Mouse (Mus musculus) layer of hippocampus, postnatal 14 days (tissue): ENCODE results near the gene Invs. TPM values are rescaled to one million over a fixed set of nuclear protein-coding genes. Genes with fewer than 3 reads are reported as not detected.
"Not testable (repeated sequence)": the region's sequence is repeated elsewhere in the genome, so short reads cannot be mapped to it uniquely, and the experiment has no call there.

Experiments
- DNase-seq, 2 experiments: peaks; one replicate each; pipeline ENCODE4 v3.0.0; 2021 to 2022; ENCODE audit warnings: low spot score in 2 of 2, mixed read lengths in 1 of 2
- total RNA-seq, 2 experiments: library from RNA; stranded (reverse); gene quantifications; 2 replicates each; pipeline ENCODE4 v1.2.3; 2021

The Invs gene
- total RNA-seq, 2 experiments from 2014 or later = 11.9 to 12.9 TPM

DNA sequence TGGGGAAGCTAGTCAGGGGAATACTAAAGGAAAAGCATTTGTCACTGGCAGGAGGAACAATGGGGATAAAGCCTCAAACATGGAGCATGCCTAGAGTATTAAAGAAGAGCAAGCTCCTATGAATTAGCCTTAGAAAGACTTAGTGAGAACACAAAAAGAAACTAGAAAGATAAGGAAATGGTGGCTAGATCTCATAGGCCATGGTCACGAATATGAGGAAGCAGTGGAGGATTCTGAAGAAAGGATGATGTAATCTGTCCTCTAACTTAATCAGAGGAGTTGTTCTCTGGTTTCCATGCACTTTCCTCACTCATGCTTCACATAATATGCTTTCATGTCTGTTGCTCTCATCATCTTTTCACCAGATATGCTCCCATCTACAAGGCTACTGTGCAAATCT, 42.5 kb downstream of the Invs start:
- no peak for DNase-seq

DNA sequence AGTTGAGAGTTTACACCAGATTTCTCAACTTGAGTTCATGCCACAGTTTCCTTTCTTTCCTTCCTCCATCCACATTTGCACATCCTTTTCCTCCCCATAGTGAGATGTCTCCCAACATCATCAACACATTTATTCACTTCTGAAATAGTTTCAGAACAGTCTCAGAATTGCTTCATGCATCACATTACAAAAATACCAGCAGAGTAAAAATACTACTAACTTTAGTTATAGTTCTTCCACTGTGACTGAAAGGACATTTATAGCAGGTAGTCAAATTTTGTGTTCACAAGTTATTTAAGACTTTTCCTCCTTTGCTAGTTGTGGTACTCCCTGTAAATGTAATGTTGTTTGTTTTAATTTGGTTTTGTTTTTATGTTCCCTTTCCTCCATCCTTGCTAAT, 47.6 kb downstream of the Invs start:
- no peak for DNase-seq

DNA sequence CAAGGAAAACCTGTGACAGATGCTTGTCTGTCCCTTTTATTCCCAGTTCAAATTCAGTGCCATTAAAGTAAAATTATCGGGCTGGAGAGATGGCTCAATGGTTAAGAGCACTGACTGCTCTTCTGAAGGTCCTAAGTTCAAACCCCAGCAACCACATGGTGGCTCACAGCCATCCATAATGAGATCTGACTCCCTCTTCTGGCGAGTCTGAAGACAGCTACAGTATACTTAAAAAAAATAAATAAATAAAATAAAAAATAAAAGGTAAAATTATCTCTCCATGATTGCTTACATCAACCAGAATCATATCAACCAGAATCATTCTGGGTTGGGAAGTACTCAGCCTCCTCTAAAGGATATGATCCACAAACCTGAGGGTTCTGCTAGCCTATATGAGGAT, 48.5 kb downstream of the Invs start:
- no peak for DNase-seq

DNA sequence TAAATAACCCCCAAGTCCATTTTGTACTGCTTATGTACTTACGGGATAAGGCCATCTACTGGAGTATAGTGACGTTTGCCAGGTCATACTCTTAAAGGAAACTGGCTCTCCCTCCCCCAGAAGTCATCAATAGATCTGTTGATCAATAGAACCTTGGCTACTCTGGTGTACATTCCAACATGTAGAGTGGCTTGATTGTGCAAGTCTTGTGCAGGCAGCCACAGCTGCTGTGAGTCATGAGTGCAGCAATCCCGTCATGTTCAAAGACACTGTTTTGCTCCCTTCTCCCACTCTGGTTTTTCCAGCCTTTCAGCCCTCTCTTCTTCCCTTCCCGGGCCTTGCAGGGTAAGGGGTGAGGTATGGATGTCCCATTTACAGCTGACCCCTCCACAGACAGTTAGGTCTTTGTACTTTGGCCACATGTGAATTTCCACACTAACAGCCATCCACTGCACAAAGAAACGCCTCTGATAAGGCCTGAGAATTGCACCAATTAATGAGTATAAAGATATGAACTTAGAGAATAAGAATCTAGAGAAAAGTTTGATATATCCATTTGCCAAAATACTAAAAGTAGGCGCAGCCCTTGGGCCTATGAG, 53.0 kb downstream of the Invs start:
- DNase-seq = no peak

DNA sequence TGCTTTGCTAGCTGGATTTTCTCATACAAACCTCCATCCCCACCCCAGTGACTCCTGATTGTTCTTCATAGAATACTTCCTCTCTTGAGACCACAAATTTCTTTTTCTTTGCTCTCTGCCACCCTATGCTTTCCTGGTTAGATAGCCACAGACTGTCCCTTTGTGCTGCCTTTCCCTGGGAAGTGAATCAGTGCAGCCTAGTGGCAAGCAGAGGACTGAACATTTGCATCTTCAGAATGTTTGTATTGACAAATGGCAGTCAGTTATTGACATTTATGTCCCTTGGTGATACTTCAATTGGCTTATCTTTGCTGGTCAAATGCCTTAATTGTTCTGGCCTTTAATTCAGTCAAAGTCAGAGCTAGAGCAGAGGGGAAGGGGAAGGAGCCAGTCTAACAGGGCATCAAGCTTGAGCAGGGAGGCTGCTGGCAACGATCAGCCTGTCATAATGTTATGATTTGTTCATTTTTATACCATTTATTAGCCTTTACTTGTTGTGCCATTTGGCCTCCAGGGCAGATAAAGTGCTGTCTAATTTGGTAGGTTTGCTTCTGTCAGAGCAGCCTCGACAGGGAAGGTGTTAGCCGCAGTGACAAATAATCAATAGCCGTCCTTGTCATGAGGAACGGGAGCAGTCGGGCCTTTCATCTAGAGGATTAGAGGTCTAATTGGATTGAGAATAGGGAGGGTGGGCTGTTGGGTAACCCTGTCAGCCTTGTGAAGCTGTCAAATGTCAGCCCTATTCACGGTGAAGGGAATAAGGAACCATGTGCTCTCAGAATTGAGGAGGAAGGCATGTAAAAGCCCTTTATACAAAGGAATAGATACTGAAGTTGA, 55.6 kb downstream of the Invs start:
- no peak for DNase-seq

DNA sequence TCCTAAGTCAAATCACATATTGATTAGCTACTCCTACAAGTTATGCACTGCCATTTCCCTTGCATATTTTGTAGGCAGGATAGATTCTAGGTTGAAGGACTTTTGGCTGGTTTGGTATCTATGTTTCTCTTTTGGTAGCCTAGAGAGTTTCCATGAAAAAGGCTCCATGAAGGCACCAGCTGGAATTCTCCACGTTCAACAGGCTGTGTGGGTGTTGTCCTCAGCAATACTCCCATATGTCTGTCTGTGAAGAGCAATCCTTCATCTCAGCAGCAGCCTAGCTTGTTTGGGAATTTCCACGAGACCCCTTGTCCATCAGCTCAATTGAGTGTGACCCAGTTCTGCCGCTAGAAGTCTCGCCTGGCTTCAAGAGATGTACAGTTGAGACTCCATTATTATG, 63.1 kb downstream of the Invs start:
- peak in 1 of 2 experiments; percentile 13 for DNase-seq

DNA sequence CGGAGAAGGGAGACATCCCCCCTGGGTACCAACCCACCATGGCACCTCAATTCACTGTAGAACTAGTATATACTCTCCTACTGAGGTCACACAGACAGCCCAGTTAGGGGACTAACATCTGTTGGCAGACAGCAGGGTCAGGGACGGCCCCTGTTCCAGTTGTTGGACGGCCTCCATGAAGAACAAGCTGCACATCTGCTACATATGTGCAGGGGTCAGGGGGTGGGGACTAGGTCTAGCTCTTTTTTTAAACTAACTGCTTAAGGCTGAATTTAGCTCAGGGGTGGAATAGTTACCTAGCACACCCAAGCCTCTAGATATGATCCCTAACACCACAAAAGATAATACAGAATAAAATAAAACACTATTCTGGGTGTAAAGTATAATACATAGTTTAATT, 82.8 kb downstream of the Invs start:
- DNase-seq = no peak

DNA sequence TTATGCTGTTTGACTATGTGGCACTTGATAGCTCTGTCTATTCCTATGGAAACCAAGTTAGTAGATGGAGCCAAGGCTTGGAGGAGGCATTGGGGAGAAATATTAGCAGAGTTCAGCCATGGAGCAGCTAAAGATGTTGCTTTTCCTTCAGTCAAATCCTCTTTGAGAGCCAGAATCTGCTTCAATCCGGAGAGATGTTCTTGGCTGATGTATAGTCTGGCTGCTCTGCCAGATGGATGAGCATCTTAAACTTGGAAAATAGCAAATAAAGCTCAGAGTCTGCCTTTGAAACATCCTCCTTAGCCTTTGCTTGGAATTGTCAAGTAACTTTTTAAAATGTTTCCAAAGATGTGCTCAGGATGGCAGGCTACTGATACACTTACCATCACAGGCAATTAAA, 91.5 kb downstream of the Invs start:
- peak in 1 of 2 experiments; percentile 24 for DNase-seq

DNA sequence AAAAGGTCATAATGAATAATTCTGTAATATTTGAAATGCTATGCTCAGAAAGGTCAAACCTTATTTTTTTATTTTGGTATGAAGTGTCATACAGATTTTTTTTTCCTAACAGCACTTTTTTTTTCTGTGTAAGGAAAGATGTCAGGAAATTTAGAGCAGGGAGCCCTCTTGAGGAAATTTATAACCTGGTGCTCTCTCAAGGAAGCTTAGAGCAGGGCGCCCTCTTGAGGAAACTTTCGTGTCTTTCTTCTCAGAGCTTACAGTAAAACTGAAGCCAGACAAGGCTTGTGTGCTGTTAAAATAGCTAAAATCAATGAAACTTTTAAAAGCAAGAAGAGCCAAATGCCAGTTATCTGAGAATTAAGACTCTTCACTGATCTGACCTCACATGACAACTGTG, 101.4 kb downstream of the Invs start:
- DNase-seq = peak; percentile 68 to 89

DNA sequence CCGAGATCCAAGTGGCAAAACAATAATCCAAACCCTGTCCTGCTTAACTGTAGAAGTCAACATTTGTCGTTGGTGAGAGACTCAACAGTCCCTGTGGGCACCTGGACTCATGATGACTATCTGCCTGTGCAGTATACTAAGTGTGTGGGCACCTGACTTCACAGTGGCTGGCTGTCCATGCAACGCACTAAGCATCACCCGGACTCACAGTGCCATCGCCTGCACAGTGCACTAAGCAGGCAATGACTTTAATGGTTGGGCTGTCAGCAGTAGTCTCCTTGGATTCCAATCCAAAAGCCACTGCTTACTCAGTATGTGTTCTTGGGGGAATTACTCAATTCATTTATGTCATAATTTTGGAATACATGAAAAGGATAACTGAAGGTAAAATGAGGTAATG, 102.9 kb downstream of the Invs start:
- no peak for DNase-seq

DNA sequence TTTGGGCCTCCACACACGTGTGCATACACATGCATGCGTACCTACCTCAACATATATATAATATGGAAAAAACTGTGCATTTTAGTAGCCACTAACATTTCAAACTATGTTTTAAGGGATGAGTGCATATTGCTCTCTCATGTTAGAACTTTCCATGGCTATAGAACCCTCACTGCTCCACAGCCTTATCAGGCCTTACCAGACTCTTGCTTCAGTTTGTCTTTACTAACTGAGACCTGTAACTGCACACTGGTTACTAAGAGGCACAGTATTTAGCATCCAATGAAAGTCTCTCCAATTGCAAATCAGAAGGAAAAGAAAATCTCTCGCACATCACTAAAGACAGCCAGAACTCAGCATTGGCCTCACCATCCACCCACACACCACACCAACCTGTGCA, 117.4 kb downstream of the Invs start:
- no peak for DNase-seq

DNA sequence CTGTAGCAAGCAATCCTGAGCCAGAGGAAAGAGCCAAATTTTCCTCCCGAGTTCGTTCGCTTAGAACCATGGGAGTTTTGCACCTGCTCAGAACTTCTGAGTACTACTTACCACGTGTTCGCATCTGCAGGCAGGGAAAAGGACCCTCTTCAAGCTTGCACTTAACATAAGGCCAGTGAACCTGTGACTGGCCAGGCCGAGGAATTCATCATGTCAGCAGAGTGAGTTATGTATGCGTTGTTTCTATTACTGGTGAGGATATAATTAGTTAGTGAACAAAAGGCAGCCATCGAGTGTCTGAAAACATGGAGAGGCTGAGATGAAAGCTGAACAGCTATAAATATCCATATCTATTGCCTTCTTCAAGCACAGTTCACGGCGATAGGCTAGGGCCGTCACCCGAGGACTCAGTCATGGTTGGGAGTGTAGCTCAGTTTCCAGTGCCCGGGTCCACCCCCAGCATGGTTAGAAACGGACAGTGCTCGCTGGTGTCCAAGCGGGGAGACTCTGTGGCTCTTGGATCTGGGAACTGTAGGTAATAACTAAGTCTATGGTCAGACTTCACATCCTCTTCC, 123.6 kb downstream of the Invs start:
- DNase-seq = no peak

DNA sequence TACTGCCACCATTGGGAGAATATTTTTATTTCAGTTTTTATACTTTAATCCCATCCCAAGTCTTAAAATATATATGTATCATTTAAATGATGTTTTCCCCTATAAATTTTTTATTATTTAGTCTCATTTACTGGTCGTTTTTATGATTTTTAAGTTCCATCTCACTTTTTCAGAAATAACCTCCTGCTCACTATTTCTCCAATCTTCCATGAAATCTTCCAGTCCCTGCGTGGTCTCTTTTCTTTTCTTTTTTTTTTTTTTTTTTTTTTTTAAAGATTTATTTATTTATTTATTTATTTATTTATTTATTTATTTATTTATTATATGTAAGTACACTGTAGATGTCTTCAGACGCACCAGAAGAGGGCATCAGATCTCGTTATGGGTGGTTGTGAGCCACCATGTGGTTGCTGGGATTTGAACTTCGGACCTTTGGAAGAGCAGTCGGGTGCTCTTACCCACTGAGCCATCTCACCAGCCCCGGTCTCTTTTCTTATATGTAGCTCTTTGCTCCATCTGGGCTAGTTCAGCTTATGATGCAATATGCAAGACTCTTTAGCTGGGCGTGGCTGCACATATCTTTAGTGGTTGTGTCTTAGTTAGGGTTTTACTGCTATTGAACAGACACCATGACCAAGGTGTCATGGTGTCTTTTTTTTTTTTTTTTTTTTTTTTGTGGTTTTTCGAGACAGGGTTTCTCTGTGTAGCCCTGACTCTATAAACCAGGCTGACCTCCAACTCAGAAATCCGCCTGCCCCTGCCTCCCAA, 126.3 kb downstream of the Invs start:
- DNase-seq = not testable (repeated sequence)

DNA sequence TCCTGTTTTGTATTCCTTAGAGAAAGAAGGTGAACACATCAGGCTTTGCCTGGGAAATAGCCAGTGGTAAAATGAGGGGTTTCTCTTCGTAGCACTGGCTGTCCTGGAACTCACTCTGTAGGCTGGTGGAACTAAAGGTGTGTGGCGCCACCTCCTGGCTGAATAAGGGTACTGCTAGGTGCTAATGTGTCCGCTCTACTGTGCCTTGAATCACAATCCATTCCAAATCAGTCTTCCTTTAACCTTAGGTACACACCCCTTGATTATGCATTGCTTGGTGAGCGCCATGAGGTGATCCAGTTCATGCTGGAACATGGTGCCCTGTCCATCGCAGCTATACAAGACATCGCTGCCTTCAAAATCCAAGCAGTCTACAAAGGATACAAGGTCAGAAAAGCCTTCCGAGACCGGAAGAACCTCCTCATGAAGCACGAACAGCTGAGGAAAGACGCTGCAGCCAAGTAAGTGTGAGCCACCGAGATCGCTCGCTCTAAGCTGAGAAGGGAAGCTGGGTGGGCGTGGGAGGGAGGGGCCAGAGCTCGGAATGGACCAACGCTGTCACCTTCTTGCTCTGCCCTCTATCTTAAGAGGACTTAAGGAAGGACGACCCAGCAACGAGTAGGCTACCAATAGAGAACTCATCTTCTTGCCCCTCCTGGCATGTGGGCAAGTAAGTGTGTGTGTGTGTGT, 127.9 kb downstream of the Invs start:
- DNase-seq = peak; percentile 65 to 72

DNA sequence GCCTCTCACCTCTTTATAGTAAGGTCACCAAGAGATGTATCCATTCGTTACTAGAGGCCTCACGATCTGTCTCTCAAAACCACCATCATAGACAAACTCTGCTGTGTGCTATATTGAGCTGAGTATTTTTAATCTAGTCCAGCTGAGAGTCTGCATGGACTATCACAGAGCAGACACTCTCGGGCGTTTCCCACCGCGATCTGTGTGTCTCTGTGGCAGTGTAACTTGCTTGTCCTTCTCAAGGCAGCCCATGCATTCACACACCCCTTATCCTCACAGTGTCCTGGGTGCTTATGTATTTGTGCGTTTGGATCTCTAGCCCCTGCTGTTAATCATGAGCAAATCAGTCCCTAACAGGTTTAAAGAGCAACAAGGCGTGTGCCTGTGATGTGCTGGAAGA, 133.9 kb downstream of the Invs start:
- DNase-seq = no peak

DNA sequence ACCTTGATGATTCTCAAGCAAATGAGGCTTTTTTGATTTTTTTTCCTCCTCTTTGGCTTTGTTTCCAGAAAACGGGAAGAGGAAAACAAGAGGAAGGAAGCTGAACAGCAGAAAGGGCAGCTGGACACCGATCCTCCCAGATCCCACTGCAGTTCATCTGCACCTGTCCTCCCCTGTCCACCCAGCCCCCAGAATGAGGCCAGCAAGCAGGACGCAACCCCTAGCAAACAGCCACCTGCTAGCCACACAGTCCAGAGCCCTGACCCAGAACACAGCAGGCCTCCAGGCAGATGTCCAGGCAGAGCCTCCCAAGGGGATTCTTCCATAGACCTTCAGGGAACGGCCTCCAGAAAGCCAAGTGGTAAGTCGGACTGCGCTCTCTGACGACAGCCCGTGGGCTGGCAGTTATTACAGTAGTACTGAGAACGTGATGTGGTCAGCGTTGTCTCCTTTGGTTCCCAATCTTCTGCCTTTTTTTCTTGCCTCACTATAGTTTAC, 136.3 kb downstream of the Invs start:
- no peak for DNase-seq

DNA sequence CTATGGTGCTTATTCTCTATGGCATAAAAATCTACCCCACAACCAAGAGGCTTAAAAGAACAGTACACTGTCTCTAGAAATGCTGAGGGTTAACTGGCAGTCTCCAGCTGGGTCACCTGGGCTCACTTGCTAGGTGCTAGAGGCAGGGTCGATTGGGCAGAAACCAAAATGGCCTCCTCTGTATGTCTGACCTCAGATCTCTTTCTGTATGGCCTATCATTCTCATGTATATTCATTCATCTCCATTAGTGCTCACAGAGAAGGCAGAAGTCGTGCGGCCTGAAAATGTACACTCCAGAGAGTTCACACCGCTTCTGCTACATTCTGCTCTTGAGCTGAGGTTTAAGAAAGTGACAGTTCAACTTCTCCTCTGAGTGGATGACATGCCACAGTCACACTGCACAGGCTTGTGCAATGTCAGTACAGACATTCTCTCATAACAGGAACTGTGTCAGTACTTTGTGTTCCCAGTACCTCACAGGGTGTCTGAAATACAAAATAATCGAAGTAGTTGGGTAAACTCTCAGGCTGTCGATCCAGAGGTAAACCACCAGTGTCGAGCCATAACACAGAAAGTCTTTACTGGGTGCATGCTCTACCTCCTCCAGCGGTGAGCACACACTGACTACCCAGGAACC, 139.4 kb downstream of the Invs start:
- no peak for DNase-seq

DNA sequence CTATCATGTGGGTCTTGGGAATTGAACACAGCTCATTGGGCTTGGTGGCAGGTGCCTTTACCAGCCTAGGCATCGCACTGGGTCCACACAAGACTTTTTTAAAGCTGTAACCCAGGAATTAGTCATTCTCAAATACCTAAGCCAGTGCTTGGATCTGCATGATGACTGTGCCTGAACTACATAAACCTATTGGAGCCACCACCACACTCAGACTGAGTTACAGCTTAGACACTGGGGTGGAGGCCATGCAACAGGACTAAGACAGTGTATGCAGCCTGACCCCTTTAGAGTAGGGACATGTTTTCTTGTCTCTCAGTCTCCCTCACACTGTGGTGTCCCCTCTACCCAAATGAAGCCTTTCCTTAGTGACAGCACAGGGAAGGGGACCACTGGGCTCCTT, 143.1 kb downstream of the Invs start:
- no peak for DNase-seq

DNA sequence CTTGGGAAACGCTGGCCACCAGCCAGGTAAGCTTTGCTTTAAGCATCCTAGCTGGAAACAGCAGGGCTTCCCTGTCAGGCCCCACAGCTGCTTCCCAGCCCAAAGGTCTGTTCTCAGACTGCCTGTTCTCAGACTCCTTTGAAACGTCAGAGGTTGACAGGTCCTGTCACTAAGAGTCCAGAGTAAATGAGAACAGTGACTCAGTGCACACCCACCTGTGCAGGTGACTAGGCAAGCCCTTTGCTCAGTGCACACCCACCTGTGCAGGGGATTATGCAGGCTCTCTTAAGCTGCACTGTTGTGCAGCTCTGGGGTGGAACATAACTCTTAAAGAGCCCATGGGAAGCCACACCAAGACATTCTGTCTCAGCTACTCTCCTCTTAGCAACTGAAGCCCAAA, 144.2 kb downstream of the Invs start:
- no peak for DNase-seq

DNA sequence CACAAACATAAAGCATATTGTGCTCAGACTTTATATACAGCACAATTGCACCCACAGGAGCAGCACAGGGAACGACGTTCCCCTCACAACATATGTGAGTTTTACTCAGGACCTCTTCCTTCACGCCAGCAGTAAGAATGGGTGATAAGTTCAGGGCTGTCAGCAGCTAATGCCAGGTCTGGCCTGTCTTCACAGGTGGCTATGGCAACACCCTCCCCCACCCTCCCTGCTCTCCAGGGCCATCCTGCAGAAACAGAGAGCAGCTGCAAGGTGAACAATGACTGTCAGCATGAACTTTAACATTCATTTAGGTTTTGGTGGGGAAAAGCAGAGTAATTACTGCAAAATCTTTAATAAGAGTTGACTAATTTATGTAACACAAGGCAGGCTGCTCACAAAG, 147.9 kb downstream of the Invs start:
- DNase-seq = no peak

DNA sequence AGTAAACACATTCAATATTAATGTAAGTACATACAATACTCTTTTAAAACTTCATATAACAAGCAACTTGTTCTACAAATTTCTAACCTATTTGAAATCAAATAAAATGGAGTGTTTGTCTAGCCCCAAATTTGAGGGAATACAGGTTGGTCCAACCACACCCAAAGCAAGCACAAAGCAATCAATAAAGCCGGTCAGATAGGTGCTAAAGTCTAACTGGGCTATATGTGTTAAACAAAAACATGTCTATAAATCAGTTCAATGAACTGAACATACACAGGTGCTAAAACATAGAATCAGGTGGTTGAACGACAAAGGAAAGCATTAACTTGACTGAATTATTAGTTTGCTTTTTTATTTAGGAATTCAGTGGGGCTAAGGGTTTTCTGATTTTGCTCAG, 148.5 kb downstream of the Invs start:
- no peak for DNase-seq
